Mouse (Mus musculus): ENCODE measurements around the gene Nanos3.

Nanos3 gene

DNA sequence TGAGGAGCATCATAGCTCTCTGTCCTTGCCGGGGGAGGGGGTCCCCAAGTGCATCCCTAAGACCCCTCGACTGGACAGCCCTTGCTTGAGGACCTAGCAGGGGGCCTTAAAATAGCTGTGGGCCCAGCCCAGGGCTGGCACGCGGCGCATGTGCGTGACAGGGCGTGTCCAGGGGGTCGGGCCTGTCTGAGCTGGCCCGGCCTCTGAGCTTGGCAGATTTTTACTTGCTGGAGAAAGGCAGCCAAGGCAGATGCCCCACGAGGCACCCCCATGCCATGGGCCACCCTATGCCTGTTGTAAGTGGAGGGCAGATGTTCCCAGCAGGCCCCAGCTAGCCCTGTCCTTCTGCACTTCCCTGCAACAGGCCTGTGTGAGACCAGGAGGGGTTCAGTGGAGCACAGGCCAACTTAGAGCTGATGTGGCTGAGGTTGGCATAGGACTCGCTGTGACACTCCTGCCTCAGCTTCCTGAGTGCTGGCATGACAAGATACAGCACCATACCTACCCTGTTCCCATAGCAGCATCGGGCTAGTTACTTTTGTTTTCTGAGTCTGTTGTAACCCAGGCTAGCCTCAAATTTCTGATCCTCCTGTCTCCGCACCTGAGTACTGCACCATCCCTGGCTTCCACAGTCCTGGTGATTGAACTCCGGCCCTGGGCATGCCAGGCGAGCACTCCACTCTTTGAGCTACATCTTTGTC, 16.7 kb upstream of the Nanos3 start:
- no peak for DNase-seq (ENCODE audit: low read depth, low spot score)

DNA sequence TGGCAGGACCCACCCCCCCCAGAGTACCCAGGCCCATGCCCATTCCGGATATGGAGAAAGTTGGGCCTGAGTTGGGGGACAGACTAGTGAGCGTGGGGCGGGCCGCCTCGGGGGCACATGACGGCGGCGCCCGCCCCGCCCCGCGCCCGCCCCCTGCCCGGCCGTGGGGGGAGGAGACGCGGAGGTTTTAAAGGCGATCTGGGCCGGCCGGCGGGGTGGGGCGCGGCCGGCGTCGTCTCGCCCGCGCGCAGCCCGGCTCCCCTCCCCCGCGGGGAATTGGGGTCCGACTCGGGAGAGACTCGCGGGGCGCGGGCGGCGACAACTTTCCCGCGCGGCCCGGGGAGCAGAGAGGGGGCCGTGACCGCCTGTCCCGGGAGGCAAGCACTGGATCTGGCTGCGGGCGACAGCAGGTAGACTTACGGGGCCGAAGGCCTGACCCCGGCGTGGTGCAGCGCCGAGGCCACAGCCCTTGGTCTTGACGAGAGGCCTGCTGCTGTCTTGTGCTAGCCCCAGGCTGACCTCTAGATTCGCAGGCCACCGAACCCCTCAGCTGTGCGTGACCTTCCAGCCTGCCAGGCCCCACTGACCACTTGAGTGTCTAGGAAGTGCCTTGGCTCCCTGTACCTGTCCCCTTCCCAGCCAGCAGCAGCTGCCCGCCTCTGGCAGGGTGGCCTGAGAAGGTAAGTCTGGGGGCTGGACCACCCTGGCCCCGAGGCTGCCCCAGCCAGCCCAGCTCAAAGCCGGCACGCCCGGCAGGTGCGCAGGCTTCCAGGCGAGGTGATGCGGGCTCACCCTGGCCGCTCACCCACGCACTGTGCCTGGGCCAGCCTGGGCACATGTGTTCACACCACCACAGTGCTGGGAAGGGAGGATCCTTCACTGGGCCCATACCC, 15.9 kb upstream of the Nanos3 start:
- DNase-seq (ENCODE audit: low read depth, low spot score), result no peak

DNA sequence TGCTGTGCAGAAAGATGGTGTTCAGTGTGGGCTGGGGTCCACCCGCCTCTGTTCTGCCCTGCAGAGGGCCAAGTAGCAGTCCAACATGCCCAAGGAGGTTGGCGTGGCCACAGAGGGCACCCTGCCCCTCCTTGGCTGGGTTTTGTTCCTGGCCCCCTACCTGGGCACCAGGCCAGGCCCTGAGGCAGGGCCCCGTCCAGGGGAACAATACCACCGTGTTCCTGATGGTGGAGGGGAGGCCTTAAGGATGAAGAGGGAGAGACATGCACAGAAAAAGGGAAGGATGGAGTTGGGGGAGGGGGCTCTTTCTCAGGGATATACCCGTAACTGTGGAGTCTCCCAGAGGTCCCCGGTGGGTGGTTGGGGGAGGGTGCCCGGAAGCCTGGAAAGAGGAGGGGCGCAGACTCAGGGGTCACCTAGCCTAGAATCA, 15.1 kb upstream of the Nanos3 start:
- DNase-seq (ENCODE audit: low read depth, low spot score), result no peak

DNA sequence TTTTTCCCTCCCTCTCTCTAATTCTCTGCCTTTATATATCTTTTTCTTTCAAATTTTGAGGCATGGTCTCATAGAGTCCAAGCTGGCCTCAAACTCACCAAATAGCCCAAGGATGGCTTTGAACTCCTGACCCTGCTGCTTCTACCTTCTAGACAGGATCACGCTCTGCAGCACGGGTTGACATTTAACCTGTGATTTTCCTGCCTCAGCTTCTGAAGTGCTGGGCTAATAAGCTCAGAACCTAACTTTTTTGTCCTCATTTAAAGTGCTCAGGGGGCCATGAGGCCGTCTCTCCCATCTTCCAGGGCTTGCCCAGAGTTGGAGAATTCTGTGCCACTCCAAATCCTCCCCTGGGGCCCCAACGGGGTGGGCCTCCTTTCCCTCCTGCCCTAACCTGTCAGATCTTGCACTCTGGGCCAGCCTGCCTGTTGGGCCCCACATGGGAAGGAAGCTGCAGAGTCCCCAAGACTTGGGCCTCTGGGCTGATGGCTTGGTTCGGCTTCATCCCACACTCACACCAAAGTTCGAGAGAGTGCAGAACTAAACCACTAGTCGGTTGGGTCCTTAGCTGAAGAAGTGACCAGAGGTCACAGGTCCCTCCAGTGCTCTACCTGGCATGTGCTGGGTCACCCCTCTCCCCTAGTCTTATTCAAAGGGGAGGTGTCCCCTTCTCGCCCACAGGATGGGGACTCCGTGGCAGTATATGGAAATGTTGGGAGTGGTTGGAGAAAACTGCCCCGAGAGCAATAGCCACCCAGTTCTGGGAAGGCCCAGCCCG, 14.5 kb upstream of the Nanos3 start:
- no peak for DNase-seq (ENCODE audit: low read depth, low spot score)

DNA sequence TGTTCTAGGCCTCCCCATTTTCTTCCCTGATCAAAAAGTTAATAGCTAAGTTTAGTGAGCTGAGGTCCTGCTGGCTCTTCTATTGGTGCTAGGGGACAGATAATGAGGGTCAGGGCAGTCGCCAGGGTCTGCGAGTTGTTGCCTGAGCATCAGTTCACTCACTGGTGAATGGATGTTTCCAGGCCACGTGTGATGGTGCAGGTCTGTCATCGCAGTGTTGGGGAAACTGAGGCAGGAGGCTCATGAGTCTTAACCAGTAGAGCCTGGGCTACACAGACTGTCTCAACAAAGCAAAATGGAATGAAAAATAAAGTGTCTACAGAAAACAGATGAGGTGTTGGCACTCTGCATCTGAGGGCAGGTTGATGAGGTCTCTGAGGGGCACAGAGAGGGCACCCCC, 13.9 kb upstream of the Nanos3 start:
- no peak for DNase-seq (ENCODE audit: low read depth, low spot score)

DNA sequence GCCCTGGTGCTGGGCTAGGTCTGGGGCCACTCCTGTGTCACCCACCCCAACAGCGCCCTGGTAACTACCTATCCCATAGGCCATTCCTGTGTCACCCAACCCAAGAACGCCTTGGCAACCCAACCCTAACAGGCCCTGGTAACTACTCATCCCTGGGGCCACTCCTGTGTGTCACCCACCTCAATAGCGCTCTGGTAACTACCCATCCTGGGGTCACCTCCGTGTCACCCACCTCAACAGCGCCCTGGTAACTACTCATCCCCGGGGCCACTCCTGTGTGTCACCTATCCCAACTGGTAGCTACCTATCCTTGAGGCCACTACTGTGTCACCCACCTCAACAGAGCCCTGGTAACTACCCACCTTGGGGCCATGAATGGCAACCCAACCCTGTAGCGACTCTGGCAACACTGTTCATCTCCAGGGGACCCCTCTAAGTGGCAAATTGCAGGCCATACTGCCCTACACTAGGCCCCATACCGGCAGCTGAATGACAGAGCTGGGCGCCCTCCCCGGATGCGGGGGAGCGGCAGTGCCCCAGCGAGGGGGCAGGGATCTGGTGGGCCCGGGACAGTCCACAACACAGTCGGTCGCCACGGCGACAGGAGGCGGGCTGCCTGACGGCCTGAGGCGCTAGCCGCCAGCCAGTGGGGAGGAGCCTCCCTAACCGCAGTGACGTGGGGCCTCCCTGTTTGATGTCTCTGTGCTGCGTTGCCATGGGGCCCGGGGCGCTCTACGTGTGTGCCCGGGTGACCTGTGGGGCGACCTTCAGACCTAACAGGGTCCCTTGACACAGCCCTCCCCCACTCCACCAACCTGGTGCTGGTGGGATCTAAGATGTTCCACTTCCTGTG, 13.1 kb upstream of the Nanos3 start:
- DNase-seq (ENCODE audit: low read depth, low spot score), result no peak

DNA sequence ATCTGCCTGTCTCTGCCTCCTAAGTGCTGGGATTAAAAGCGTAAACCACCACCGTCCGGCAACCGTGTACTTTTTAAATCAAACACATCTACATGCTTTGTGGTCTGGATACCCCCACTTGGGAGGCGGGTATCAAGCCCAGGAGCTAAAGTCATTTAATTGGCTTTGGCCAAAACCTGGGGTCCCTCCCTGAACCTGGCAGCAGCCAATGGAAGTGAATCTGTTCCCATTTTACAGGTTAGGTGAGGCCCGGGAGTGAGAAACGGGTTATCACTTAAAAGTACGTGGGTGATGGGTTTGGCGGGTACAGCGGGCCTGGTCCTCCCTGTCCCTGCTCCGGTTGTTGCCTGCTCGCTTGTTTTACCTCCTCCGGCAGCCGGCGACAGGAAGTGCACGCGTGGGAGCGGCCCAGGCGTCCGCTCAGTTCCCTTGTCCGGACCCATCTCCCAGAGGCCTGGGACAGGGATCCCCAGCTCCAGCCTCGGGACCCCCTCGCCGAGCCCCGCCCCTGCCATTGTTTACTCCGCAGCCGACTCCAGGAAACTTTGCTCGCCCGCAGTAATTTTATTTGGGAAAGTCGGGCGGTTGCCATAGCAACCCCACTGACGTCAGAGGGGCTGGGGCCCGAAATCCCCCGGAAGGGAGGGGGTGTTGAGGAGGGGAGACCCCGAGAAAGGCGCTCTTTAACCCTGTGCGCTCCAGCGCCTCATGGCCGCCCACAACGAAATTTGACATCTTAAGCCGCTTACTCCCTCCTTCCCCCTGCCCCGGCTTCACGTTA, 12.3 kb upstream of the Nanos3 start:
- no peak for DNase-seq (ENCODE audit: low read depth, low spot score)

DNA sequence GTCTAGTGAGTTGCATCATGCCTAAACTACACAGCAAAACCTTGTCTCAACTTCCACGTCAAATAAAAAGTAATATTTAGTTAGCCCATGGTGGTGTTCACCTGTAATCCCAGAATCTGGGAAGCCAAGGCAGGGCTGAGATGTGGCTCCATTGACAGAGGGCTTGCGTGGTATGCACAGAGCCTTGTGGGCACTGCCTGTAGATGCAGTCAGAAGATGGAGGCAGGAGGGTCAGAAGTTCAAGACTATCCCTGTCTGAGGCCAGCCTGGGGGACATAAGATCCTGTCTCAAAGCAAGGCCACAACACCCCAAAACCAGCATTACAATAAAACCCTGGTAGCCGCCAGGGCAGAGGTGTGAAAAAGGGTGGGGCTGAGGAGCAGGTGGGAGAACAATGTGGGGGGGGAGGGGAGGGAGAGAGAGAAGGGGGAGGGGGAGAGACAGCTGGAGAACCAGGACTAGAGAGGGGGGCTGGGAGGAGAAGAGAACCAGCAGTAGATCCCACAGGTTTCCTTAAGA, 9.3 kb upstream of the Nanos3 start:
- no peak for DNase-seq (ENCODE audit: low read depth, low spot score)

DNA sequence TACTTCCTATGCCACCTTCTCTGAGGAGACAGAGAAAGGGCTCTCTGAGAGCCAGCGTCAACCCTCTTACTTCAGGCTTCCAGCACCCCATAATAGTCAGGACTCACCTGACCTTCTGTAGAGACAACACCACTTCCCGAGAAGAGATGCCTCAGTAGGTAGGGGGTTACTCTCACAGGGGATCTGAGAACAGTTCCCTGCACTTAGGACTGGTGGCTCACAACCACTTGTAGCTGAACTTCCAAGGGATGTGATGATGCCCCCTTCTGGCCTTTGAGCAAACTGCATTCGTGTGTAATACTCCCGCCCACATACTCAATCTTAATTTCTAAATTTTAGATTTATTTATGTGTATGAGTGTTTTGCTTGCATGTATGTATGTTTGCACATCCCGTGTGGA, 8.5 kb upstream of the Nanos3 start:
- no peak for DNase-seq (ENCODE audit: low read depth, low spot score)

DNA sequence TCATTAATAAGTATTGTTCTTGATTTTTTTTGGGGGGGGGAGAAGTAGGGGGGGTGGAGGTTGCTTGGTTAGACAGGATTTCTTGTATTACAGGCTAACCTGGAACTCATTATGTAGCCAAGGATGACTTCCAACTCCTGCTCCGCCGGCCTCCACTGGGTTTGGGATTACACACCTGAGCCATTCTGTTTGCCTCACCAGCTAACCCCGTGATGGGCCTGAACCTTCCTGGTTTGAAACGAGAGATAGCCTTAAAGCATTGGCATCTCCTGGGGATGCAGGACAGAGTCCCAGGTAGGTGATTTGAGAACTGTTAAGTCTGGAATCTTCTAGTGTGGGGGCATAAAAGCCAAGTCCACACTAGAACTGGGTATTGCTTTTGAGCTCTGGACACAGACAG, 8.1 kb upstream of the Nanos3 start:
- no peak for DNase-seq (ENCODE audit: low read depth, low spot score)

DNA sequence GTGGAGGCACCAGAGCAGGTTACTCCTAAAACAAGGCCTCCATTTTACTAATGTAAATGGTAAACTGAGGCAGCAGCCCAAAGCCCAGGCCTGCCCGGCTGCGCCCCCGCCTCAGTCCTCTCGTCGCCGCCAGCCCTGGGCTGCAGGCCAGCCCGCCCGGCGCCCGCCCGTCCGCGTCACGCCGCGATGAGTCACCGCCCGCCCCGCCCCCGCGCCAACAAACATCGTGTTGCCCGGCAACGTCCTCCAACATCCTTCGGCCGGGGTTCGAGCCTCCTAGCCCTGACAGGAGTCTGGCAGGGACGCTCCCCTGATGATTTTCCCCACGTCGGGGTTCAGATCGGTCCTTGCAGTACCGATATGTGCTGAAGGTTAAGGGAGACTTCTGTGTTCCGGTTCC, 7.5 kb upstream of the Nanos3 start:
- DNase-seq (ENCODE audit: low read depth, low spot score), result no peak

DNA sequence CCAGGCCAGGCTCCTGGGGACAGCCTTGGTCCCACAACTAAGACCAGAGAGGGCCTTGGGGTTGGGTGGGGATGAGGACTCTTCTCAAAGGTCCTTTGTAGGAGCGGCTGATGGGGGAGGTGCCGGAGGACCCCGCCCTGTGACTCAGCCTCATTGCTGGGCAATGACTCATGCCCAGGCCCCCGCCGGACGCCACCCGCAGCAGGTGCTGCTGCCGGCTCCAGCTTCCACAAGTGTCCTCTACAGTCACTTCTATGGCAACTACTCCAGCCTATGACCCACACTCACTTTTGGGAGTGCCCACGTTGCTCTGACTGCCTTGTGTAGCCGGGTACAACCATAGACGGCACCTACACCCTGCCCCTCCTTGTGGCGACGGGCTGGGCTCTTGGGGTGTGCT, 7.0 kb upstream of the Nanos3 start:
- no peak for DNase-seq (ENCODE audit: low read depth, low spot score)

DNA sequence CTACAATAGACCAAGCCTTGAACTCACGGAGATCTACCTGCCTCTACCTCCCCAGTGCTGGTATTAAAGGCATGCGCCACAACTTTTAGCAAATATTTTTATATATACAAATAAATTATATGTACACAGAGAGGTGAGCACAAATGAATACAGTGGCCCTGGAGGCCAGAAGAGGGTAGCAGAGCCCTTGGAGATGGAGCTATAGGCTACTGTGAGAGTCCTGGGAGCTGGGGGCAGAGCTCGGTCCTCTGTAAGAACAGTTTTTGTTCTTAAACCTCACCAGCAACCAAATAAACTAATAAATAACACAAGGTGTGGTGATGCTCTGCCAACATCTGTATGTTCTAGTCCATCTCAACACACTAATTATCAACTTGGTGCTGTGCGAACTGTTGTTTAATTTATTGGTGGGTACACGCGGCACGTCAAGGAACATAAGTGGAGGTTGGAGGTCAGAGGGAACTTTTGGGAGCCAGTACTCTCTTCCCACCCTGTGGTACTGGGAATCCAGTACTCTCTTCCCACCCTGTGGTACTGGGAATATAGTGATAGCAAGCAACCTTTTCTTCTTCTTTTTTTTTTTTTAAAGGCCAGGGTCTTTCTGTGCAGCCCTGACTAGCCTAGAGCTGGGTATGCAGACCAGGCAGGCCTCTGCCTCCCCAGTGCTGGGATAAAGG, 5.3 kb upstream of the Nanos3 start:
- no peak for DNase-seq (ENCODE audit: low read depth, low spot score)

DNA sequence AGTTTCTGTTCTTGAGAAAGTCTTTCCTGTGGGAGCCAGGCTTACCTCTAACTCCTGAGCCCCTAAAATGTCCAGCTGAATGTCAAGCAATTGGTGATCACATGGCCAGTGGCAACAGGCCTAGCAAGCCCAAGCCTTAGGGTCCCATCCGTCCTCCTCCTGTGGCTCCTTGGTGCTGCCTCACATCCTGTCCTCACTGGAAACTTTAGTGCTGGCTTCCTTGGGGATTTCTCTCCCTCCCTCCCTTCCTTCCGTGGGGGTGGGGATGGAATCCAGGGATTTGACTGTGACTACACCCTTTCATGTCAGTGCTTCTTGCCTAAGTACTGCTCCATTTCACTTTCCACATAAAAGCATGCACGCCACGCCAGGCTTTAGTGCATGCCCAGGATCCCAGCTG, 4.6 kb upstream of the Nanos3 start:
- no peak for DNase-seq (ENCODE audit: low read depth, low spot score)

DNA sequence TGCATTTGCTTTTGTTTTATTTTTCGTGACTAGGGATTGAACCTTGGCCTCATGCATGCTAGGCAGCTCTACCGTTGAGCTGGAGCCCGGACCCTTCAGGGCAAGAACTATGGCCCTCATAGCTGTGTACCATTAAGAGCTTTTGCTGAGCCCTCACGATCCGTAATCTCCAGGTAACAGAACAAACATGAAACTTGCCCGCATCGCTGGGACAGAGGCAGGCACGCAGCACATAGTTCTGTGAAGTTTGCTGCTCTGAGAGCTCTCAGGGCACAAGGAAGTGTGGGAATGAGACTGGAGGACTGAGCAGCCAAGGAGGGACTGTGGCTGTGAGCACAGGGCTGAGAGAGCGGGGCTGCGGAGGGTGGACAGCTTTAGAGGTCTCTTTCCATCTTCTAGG, 3.7 kb upstream of the Nanos3 start:
- no peak for DNase-seq (ENCODE audit: low read depth, low spot score)

DNA sequence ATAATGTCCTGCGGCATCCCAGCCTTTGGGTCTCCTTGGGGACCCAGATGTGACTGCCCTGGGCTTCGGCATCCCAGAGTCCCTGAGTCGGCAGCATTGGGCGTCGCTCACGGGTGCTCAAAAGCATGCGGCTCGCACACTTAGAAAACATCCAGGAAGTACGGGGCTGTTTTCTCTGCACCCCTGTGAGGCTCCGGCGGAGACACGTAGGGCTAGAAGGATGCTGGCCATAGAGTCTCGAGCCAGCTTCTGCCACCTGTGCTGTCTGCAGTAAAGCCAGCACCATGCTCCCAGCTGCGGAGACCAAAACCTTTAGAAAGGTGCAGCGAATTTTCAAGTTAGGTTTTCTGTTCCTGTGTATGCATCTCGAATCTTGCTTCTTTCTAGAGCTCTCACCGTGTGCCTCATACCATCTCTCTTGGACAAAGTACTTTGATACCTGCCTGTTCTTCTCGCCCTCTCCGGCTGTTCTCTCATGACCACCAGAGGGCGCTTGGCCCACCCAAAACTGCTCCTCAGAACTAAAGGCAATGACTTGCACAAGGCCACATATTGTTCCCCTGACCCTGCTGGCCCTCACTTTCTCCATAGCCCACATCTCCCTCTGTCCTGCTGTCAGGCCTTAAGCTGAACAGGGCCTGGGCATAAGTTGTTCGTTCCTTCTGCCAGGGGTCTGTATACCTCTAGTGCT, 2.2 kb upstream of the Nanos3 start:
- DNase-seq (ENCODE audit: low read depth, low spot score), result no peak

DNA sequence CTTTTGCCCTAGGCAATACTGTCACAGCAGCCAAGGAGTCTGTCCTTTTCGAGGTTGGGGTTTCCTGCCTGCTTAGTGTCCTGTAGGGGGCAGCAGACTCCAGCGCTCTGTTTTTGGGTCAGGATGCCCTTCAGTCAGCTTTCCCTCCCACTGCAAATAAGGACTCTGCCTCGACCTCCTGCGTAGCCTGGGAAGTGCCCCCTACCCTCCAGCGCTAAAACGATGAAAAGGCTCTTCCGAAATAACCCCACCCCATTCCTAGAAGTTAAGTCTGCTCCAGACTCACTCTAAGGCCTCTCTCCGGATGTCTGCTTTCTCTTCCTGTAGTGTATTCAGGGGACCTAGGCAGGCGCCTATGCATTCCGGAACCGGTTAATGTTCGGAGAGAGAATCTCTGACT, 1.5 kb upstream of the Nanos3 start:
- peak; percentile 95 for DNase-seq (ENCODE audit: low read depth, low spot score)

DNA sequence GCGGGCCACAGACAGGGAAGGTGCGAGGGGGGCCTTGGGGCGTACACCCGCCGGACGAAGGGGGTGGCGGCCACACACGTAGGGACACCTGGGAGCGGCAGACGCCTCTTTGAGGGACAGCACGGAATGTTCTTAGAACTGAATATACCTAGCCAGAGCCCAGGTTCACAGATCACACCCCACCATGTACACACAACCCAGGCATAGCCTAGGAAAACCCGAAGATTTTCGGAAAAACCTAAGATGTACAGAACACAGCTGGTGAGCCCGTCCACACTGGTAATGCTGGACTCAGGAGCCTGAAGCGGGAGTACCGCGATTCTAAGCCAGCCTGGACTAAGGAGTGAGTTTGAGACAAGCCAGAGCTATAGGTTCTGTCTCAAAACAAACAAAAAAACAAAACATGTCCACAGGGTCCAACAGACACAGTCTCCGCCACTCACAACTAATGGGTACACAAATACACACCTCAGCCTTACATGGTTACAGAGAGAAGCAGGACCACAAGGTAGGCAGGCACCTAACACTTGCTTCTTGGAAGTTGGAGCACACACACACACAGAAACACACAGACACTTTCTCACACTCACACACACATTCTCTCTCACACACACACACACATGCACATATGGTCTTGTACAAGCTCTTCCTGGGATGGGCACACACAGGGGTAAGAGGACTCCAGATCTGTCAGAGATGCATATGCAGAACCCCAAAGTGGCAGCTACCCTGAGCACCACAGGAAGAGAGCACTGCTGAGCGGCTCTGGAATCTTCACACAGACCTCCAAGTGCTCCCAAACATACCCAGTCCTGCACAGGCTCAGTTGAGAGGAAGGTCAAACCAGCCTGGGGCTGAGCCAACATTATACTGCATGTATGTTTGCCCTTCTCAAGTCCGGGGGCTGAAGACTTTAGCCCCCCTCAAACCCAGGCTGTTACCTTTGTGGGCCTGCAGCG, 653 bp downstream of the Nanos3 start:
- DNase-seq (ENCODE audit: low read depth, low spot score), result no peak

Data from WW6 (cell line).